Mouse (Mus musculus): Measurements from ENCODE around the gene Cdyl2. TPM values are rescaled to one million over a fixed set of nuclear protein-coding genes. Genes with fewer than 3 reads are reported as not detected.

Cdyl2 gene
- total RNA-seq, 2 experiments from 2014 or later = 4.6 to 6.1 TPM

DNA sequence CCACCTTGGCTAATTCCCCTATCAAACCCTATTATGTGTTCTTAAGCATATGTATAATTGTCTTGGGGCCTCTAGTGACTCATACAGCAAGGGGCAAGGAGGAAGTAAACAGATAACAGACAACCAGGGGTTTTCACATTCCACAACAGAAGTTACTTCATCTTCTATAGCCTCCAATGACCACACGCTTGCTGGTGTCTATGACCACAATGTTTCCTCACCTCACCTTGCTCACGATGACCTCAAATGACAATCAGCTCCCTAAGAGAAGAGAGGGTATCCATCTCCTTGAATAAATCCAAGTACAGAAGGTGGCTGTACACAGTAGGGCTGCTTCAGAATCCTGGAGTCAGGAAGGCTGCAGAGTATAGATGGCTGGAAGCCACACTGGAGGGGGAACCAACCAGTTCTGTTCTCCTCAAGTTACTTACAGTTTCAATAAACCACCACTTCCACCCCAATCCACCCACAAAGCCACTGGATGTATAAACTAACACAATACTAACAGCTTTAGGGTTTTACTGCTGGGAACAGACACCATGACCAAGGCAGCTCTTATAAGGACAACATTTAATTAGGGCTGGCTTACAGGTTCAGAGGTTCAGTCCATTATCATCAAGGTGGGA lies 104.8 kb downstream of the Cdyl2 start:
- no peak for DNase-seq (ENCODE audit: low spot score in 2 of 2)

DNA sequence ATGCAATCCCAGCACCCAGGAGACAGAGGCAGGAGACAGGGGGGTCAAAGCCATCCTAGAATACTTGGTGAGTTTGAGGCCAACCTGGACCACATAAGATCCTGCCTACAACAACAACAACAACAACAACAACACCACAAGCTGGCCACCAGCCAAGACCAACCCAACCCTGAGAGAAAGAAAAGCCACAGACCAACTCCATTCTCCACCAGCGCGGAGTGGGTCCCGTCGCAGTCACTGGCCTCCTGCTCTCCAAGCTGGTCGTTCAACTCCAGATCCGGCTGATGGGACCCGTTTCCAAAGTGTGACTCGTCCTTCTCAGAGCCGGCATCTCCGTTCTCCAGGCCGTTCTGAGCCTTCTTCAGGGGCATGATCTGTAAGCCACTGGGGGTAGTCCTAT lies 109.2 kb downstream of the Cdyl2 start:
- DNase-seq (ENCODE audit: low spot score in 2 of 2) = no peak

DNA sequence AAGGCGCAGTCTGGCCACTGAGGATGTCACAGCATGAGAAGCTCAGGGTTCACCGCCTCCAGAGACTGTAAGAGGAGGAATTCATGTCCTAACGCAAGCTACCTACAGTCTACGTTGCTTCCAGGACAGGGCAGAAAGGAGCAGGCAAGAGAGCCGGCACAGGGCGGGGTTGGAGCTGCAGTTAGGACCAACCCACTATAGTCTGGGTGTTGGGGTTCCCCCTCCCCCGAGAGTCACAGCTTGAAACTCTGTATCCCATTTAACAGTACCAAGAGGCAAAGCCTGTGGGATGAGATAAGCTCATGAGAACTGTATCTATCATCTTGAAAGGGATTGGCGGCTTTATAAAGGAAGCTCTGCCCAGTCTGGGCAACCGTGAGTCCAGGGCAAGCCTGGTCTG lies 110.5 kb downstream of the Cdyl2 start:
- DNase-seq (ENCODE audit: low spot score in 2 of 2) = no peak

DNA sequence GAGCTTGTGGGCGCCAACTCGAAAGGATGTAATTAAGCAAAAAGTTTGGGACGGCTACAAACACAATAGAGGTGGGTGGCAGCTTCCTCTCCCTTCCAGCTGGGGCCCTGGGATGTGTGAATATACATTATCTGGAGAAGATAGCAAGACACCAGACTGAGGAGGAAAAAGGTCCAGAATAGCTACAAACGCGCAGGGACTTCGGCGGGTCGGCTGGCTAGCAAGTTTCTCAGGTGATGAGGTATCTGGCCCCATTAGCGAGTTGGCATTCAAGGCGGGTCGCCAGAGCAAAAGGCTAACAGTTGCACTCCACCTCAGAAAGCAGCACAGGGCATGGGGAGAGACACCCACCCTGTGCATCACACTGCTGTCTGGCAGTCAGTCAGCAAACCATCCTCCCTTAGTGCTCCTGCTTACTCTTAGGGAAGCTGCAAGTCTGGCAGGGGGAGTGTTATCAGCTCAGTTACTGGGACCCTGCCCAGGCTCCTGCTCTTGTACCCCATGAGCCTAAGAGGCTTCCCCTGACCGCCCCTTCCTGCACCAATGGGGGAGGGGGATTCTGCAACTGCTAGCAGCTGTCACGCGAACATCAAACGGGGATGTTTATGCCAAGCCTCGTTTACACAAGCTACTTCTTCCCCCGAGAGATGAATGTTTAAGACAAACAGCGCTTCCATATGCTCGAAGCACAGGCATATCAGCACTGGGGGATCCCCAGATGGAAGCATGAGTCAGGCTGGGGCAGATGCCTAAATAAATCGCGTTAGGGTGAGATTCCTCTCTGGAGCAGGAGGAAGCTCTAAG lies 111.4 kb downstream of the Cdyl2 start:
- no peak for DNase-seq (ENCODE audit: low spot score in 2 of 2)

DNA sequence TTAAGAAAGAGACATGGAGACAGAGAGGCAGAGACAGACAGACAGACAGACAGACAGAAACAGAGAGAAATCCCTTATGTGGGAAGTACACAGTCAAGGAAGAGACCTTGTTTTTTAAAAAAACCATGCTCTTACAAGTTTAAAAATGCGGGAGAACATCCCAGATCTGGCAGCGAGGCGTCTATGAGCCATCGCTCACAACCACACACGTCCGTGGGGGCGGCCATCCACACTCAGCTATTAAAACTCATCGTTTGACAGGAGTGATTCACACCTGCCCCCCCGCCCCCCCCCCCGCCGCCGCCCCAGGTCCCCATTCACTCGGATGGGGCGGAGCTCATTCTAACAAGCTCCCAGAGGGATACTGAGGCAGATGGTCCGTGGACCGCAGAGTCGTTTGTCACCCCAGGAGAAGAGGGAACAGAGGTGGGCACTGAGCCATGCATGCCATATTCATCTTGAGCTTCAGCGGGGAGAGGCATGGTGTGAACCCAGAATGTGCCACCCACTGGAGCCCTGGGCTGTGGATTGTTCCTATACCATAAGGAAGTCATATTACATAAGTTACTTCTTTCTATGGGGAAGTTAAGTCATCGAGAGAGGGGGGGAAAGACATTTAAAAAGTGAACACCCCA lies 113.0 kb downstream of the Cdyl2 start:
- DNase-seq (ENCODE audit: low spot score in 2 of 2) = no peak

DNA sequence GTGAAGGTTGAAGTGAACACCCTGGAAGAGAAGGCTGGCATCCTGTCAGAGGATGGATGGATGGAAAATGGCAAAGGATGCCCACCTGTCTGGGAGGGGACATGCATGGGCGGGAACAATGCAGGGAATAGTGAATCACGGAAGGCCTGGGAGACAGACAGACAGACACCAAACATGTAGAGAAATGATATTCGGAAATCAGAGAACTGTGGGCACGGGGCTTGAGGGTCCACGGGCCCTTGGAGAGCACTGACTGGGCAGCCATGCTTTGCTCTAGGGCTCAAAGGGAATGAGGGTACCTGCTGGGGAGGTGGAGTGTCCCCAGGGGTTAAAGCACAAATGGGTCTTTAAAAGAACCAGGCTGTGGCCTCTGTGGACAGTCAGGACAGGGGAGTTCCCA lies 113.6 kb downstream of the Cdyl2 start:
- DNase-seq (ENCODE audit: low spot score in 2 of 2) = no peak

DNA sequence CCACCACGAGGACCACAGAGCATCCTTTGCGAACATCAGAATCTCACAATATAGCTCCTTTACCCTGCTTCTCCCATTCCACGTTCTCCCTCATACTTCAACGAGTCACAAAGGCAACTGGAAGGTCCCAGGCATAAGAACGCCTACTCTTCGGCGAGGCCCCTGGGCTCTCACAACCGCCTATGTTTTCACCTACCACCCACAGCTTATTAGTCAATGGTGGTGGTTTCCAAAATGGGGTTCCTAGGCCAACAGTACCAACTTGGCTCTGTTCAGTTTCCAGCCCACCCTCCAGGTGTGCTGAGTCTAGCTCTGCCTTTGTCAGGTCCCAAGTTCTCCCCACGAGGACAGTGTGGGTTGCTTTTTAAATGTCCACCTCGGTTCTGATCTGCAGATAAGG lies 114.0 kb downstream of the Cdyl2 start:
- DNase-seq (ENCODE audit: low spot score in 2 of 2) = no peak

DNA sequence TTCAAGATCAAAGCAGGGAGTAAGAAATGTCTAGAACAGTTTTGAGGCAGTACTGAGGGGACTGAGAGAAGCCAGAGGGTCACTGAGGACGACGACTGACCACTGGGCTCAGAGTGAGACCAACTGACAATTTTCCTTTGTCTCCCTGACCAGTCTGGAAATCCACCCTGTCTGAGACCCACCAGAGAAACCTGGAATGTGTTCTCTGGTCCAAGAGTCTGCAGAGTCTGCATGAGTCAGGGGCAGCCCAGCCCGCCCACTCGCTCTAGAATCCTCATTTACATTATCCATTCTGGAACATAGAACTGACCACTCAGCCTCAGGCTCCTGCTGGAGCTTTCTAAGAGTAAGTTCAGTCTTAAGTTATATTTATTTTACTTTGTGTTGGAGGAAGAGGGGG lies 114.9 kb downstream of the Cdyl2 start:
- DNase-seq (ENCODE audit: low spot score in 2 of 2) = no peak

DNA sequence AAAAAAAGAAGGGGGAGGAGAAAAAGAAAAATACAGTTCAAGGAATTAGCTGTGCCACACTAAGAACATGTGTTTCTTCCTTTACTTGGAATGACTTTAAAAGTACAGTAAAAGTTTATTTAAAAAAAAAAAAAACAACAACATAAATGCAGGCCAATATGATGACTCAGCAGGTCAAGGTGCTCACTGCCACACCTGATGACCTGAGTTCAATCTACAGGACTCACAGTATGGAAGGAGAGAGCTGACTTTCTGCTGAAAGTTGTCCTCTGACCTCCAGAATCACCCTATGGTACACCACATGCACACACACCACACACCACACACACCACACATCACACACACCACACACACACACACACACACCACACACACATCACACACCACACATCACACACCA lies 116.4 kb downstream of the Cdyl2 start:
- DNase-seq (ENCODE audit: low spot score in 2 of 2) = no peak

DNA sequence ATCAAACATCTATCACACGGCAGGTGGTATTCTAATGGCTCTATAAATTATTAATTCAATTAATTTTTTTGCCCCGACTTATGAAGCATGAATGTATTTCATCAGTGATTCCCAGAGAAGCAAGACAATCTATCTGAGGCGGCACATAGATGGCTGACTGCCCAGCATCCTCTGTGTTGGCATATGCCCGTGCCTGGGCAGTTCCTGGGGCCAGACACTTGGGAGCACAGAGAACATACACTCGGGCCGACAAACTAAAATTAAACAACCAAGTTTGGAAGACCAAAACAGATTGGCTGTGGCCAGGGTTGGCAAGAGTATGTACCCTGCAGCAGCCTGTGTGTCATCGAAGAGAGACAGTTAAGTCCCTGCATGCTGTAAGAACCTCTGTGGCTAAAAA lies 117.9 kb downstream of the Cdyl2 start:
- no peak for DNase-seq (ENCODE audit: low spot score in 2 of 2)

DNA sequence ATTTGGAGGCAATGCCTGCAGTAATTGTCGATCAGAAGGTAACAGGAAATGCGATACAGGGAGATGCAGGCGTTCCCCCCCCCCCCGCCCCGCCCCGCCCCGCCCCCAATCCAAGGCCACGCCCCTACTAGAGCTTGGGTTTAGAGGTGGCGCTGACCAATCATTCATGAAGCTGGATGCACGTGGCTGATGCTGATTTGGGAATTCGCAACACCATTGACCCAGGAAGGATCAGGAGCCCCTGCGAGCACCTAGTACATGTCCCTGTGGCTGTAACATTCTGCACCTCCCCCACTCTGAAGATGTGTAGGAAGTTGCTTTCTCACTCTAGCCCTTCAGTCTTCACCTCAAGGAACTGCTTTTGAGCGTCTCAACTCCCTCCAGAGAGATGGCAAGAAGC lies 126.6 kb downstream of the Cdyl2 start:
- DNase-seq (ENCODE audit: low spot score in 2 of 2) = no peak

DNA sequence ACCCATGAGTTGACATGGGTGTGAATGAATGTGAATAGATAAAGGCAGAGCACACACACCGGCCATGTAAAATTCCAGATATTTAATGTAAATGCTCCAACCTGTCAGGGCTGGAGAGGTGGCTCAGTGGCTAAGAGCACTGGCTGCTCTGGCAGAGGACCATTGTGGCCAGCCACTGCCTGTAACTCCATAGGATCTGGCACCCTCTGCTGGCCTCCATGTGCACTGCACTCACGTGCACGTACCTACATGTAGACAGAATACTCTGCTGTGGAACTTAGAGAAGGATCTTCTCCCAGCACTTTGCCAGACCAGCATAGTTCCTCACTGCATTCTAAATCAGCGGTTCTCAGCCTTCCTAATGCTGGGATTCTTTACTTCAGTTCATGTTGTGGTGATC lies 130.0 kb downstream of the Cdyl2 start:
- no peak for DNase-seq (ENCODE audit: low spot score in 2 of 2)

DNA sequence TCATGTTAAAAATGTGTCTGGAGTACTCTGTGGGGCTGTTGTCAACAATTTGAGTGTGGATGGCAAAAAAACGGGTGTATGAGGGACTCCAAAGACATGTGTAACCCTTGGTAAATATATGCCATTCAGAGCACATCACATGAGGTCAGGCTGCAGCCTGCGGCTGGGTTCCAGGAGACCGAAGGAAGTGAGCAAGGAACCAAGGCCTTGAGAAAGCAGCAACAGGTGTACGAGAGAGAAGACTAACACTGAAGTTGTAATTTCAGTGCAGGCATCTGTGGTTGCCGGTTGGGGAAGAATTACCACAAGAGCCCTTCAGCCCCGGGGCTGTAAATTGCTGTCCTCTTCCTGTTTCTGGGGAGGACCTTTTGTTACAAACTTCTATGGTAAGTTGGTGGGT lies 133.1 kb downstream of the Cdyl2 start:
- DNase-seq (ENCODE audit: low spot score in 2 of 2) = no peak

DNA sequence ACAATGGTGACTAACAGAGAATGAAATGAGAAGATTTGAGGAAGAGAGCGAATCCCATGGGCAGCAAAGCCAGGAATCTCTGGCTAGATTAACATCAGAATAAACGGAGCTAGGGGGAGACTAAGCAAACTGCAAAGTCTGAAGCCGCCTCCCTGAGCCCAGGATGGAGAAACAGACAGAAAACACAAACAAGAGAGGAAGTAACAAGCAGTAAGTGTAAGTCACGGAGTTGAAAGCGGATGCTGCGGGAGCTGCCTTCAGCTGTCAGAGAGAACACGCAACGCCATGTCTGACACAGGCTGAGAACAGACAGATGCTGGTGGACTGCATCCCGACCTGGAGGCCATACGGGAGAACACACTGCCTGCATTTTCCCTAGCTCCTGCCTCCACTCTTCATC lies 141.6 kb downstream of the Cdyl2 start:
- no peak for DNase-seq (ENCODE audit: low spot score in 2 of 2)

DNA sequence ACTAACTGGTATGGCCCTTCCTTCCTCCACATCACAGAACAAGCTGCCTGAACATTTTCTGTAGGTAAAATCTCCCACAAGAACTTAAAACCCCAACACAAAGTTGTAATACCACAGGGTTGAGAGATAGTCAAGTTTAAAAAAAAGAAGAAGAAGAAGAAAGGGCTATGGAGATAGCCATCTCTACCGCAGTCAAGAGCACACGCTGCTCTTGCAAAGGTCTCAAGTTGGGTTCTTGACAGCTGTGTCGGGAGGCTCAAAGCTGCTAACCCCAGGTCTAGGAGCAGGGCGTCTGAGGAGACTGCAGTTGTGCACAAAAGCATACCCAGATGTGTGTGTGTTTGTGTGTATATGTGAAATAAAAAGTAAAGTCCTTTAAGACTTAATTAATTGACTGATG lies 142.2 kb downstream of the Cdyl2 start:
- no peak for DNase-seq (ENCODE audit: low spot score in 2 of 2)

DNA sequence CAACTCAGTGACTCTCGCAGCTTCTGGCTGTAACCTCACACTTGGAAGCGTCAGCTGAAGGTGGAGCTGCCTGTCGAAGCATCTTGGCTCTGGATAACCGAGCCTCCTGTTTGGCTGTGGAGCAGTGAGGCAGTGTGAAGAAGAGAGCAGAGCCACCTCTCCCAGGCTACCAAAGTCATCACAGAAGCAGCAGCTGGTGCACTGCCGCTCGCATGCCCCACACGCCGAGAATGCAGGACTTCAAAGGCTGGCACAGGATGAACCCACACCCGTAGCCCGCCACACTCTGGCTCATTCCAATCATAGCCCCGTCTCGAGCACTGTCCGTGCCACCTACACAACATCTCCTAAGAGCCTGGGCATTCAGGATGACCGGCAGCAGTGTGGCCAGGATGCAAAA lies 142.7 kb downstream of the Cdyl2 start:
- DNase-seq (ENCODE audit: low spot score in 2 of 2) = no peak

DNA sequence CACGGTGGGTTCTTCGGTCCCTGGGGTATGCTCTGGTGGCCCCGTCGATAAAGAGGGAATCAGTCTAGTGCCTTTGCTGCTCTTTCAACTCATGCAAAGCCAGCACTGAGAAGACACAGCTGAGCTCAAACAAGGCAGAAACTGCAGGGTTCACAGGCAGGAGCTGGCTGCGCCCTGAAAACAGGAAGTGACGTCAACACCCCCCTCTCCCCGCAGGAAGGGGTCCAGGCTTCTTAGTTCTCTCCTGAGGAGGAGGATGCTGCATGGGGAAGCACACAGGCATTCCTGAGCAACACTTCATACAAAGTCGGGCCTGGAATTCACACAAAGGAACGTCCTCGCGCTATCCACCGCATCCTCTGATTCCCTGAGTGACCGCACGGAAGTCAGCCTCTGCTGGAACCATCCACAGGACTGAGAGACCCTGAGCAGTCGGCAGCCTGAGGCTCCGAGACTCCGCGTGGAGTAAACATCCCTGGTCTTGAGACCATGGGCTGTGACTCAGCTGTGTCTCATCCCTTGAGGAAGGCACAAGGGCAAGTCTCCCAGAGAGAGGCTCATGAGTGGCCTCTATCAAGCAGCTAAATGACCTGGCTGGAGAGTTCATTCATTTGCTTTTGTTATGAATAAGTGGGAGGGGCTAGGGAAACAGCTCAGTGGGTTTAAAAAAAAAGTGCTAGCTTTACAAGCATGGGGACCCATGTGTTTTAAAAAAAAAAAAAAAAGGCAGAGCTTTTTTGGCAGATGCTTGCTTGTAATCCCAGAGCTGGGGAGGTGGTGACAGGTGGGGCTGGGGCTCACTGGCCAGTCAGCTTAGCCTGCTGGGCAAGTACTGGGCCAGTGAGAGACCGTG lies 144.9 kb downstream of the Cdyl2 start:
- no peak for DNase-seq (ENCODE audit: low spot score in 2 of 2)

DNA sequence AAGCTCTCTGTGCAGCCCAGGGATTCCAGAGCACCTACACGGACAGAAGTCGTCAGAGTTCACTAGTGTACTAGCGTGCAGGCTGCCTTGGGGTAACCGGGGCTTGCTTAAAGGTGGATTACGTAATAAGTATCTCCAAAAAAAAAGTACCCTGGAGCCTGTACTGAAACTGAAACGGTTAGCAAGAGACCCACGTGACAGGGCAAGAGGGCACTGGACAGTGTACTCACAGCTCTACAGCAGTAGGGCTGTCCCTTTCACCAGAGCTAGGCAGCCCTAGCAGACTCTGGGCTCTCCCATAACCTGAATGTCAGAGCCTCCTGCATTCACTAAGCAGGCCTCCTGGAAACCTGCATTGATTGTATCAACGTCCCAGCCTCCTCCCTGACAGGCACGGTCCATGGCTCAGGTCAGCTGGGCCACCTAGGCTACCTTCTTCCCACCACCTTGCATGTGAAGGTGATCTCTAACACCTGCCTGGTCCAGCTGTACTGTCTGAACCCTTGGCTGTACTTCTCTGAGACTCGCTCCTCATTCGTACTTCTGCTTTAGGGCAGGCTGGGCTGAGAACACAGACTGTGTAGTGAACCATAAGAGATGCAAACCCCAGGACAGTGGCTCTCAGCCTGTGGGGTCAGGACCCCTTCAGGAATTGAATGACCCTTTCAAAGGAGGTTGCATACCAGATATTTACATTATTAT lies 151.3 kb downstream of the Cdyl2 start:
- no peak for DNase-seq (ENCODE audit: low spot score in 2 of 2)

DNA sequence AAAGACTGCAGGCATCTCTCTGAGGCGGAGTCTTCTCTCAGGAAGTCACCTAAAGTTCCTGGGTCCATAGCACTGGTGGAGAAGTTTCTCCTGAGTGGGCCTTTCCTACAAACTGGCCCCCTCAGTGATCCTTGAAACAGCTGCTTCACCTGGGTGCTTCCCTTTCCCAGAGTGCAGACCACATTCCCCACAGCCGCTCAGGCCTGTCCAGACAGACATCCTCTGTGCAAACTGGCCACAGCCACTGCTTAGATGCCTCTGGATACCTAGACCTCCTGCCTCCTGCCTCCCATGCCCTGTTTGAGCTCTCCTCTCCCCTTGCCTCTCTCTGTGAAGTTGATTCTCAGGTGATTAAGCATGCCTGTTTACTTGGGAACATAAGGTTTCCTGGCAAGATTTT lies 156.1 kb downstream of the Cdyl2 start:
- no peak for DNase-seq (ENCODE audit: low spot score in 2 of 2)

DNA sequence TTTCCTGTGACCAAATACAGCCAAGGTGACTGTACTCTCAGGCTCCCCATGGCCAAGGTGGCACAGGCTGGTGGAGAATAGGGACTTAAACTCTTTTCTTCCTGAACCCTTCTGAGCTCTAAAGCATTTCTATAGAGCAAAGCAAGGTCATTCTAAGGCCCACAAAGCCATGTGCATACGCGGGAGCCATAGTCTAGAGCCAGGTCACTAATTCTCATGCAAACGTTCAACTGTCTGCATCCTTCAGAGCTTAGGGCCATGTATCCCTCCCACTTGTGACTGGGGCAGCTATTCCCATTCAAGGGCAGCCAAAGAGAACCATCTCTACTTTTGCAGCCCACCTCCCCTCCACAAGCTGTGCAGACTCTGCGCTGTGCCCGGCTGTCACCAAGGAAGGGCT lies 159.7 kb downstream of the Cdyl2 start:
- no peak for DNase-seq (ENCODE audit: low spot score in 2 of 2)

DNA sequence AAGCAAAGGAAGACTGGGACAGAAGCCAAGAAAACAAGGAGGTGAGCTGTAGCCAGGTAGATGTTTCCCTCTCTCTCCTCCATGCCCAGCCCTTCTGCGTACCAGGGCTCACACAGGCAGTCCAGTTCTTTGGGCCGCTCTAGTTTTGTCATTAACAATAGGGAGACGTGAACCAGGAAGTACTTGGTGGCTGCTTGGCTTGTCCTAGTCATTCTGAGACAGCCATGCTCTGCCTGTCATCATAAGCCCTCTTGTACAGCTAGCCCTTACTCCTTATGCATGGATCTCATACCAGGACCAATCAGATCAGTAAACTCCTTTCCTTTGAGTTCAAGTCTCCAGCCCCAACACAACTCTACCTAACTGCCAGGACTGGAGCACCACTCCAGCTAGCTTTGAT lies 180.0 kb downstream of the Cdyl2 start:
- DNase-seq (ENCODE audit: low spot score in 2 of 2) = no peak

Measured in adrenal gland, adult 18-20 months (tissue).